Mouse (Mus musculus) adrenal gland, postnatal 14 days (tissue): Measurements from ENCODE around the gene Wif1. TPM values are rescaled to one million over a fixed set of nuclear protein-coding genes. Genes with fewer than 3 reads are reported as not detected.
A peak's percentile ranks its signal among the peaks of the same experiment; 100 is the strongest.

ENCODE experiments used
- DNase-seq: peaks from one replicate; pipeline ENCODE4 v3.0.0; 2021; ENCODE audit warnings: mixed read lengths
- total RNA-seq: library from RNA; stranded (reverse); gene quantifications from 2 replicates; pipeline ENCODE4 v1.2.3, GENCODE M21; 2021

Gene Wif1
- total RNA-seq, 1 experiment from 2014 or later: 0.19 TPM

- no peak for DNase-seq
These were observed 37.0 kb downstream of the Wif1 start for GRCm38 (mm10) chr10:121070742-121071141.

- DNase-seq: no peak
These were observed 46.7 kb downstream of the Wif1 start for GRCm38 (mm10) chr10:121080500-121080899.

- DNase-seq: no peak
These were observed 49.1 kb downstream of the Wif1 start for GRCm38 (mm10) chr10:121082881-121083280.

GRCm38 (mm10) chr10:121083512-121083911 lies 49.8 kb downstream of the Wif1 start:
- DNase-seq: no peak

GRCm38 (mm10) chr10:121088679-121089078 lies 54.9 kb downstream of the Wif1 start:
- DNase-seq: no peak

- no peak for DNase-seq
These were observed 55.6 kb downstream of the Wif1 start for GRCm38 (mm10) chr10:121089312-121089711.

- DNase-seq: no peak
These were observed 56.2 kb downstream of the Wif1 start for GRCm38 (mm10) chr10:121090006-121090405.

GRCm38 (mm10) chr10:121095948-121096347 lies 62.2 kb downstream of the Wif1 start:
- no peak for DNase-seq

- no peak for DNase-seq
These were observed 64.5 kb downstream of the Wif1 start for GRCm38 (mm10) chr10:121098263-121098662.

GRCm38 (mm10) chr10:121099658-121100057 lies 65.9 kb downstream of the Wif1 start:
- no peak for DNase-seq

GRCm38 (mm10) chr10:121116115-121116514 lies 82.4 kb downstream of the Wif1 start:
- no peak for DNase-seq

- no peak for DNase-seq
These were observed 82.9 kb downstream of the Wif1 start for GRCm38 (mm10) chr10:121116636-121117035.

GRCm38 (mm10) chr10:121120751-121121150 lies 87.0 kb downstream of the Wif1 start:
- no peak for DNase-seq

- DNase-seq: peak; percentile 38
These were observed 90.7 kb downstream of the Wif1 start for GRCm38 (mm10) chr10:121124481-121124880.

GRCm38 (mm10) chr10:121129000-121129925 lies 95.5 kb downstream of the Wif1 start:
- DNase-seq: peak; percentile 47

Other genes with a start within 250 kb of the Wif1 start
- 37.0 and 40.0 TPM in 2 replicates for gene Msrb3, start 134.9 kb upstream of the Wif1 start, total RNA-seq
- gene Lemd3, start 54.6 kb upstream of the Wif1 start, total RNA-seq: 20.5 and 21.7 TPM in 2 replicates